In the genomic region with DNA sequence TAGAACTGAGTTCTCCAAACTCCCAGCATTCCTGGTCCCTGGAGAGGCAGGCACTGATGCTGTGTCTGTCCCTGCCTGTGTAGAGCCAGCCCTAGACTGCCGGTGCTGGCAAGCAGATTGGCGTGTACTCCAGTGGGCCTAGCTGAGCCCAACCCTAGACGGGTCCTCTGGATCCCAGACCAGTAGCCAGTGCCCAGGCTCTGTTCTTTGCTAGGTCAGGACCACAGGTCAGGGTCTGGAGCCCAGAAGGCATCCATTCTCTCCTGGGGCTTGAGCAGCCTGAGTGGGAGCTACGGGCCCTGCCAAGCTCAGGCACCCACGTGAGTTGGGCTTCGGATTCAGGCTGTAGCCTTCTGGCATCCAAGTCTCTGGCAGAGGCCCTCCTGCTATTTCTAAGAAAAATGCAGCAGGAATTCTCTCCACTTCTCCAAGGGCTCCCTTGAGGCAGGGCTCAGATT, we compare ENCODE assay signal across 8 mouse cellular contexts. TPM values are rescaled to one million over a fixed set of nuclear protein-coding genes. Genes with fewer than 3 reads are reported as not detected.
DNase-seq lines count a peak whose midpoint lies in the region; ATAC-seq lines count a peak whose summit lies in the region.

No protein-coding gene starts in this region.

- no peaks in the 10 kb centered on the region for H3K27me3 ChIP-seq in embryonic facial prominence, embryonic 14.5 days (replicated peaks; ENCODE audit: control insufficient read depth, insufficient read depth, low read length)
- no peaks in the 10 kb centered on the region for H3K27me3 ChIP-seq in heart, embryonic 11.5 days (ENCODE audit: control insufficient read depth, insufficient read depth, low read length)
- H3K27me3 ChIP-seq in midbrain, embryonic 16.5 days (ENCODE audit: control insufficient read depth, insufficient read depth, low read depth, low read length), result no peaks in the 10 kb centered on the region

- DNase-seq in kidney, postnatal 10 days, result peak; percentile 49
- no peak for DNase-seq in kidney, adult 11 months
- no peak for DNase-seq in embryonic facial prominence, embryonic 14.5 days (ENCODE audit: low spot score)
- peak; percentile 64 to 82 for DNase-seq in layer of hippocampus, postnatal 14 days (ENCODE audit: low spot score in 2 of 2)
- DNase-seq in natural killer cell, adult 2 months (ENCODE audit: low spot score in 2 of 2), result no peak
- DNase-seq in B cell, adult 2 months, result no peak

- peaks cover 63% of the 10 kb centered on the region for H3K36me3 ChIP-seq in embryonic facial prominence, embryonic 14.5 days (ENCODE audit: control insufficient read depth, insufficient read depth, low read length)
- H3K36me3 ChIP-seq in heart, embryonic 11.5 days (ENCODE audit: control insufficient read depth, insufficient read depth, low read length), result no peaks in the 10 kb centered on the region
- peaks cover 5% of the 10 kb centered on the region for H3K36me3 ChIP-seq in midbrain, embryonic 16.5 days (ENCODE audit: control insufficient read depth, insufficient read depth, low read length)

- peak; percentile 10; the same call in 1 of the 2 replicates for ATAC-seq in embryonic facial prominence, embryonic 14.5 days (ENCODE audit: low read depth)
- no peak for ATAC-seq in heart, embryonic 11.5 days (replicated peaks; ENCODE audit: insufficient number of reproducible peaks, low FRiP score, low TSS enrichment)
- ATAC-seq in midbrain, embryonic 16.5 days, result peak; percentile 26; the same call in 1 of the 2 replicates

- no peak overlapping the region for H3K4me3 ChIP-seq in embryonic facial prominence, embryonic 14.5 days (ENCODE audit: low read depth, low read length)
- no peak overlapping the region for H3K4me3 ChIP-seq in heart, embryonic 11.5 days (ENCODE audit: low read depth, low read length)
- H3K4me3 ChIP-seq in midbrain, embryonic 16.5 days (ENCODE audit: low read depth, low read length), result no peak overlapping the region

- H3K9ac ChIP-seq in embryonic facial prominence, embryonic 14.5 days (ENCODE audit: low read depth, low read length), result peak overlapping the region; percentile 28
- no peak overlapping the region for H3K9ac ChIP-seq in heart, embryonic 11.5 days (ENCODE audit: low read depth, low read length)
- no peak overlapping the region for H3K9ac ChIP-seq in midbrain, embryonic 16.5 days (ENCODE audit: low read depth, low read length)

- peaks cover 74% of the 10 kb centered on the region for H3K4me1 ChIP-seq in embryonic facial prominence, embryonic 14.5 days (ENCODE audit: control insufficient read depth, insufficient read depth, low read length)
- H3K4me1 ChIP-seq in heart, embryonic 11.5 days (ENCODE audit: control insufficient read depth, insufficient read depth, low read length), result peaks cover 46% of the 10 kb centered on the region
- peaks cover 54% of the 10 kb centered on the region for H3K4me1 ChIP-seq in midbrain, embryonic 16.5 days (ENCODE audit: control insufficient read depth, insufficient read depth, low read length)

- H3K9me3 ChIP-seq in embryonic facial prominence, embryonic 14.5 days (ENCODE audit: control insufficient read depth, low read length), result no peaks in the 10 kb centered on the region
- no peaks in the 10 kb centered on the region for H3K9me3 ChIP-seq in heart, embryonic 11.5 days (replicated peaks; ENCODE audit: control insufficient read depth, low read length)
- no peaks in the 10 kb centered on the region for H3K9me3 ChIP-seq in midbrain, embryonic 16.5 days (replicated peaks; ENCODE audit: control insufficient read depth, low read length, poor library complexity, severe bottlenecking)

- WGBS in embryonic facial prominence, embryonic 14.5 days, result 12% methylated on average over 6 of the region's 6 CpGs
- 36% methylated on average over 6 of the region's 6 CpGs for WGBS in heart, embryonic 11.5 days (ENCODE audit: insufficient replicate concordance)
- 25% methylated on average over 6 of the region's 6 CpGs for WGBS in midbrain, embryonic 16.5 days

- peak overlapping the region; percentile 74 for H3K27ac ChIP-seq in embryonic facial prominence, embryonic 14.5 days (replicated peaks; ENCODE audit: low read depth, low read length)
- peak overlapping the region; percentile 23; the same call in 1 of the 2 replicates for H3K27ac ChIP-seq in heart, embryonic 11.5 days (ENCODE audit: low read depth, low read length)
- H3K27ac ChIP-seq in midbrain, embryonic 16.5 days (ENCODE audit: low read length), result peak overlapping the region; percentile 36; the same call in 1 of the 2 replicates

- H3K4me2 ChIP-seq in embryonic facial prominence, embryonic 14.5 days (ENCODE audit: low read depth, low read length), result peak overlapping the region; percentile 32
- no peak overlapping the region for H3K4me2 ChIP-seq in heart, embryonic 11.5 days
- peak overlapping the region; percentile 7; the same call in 1 of the 2 replicates for H3K4me2 ChIP-seq in midbrain, embryonic 16.5 days (ENCODE audit: low read length)

RNA-seq across cellular contexts. Expression of a gene that starts 10.1 kb away (rescaled TPM):
- 32.8 and 36.9 TPM in 2 replicates for polyA plus RNA-seq in embryonic facial prominence, embryonic 14.5 days (2014; fragmentation: Nextera tagmentation; extraction: Ambion mirVana)
- polyA plus RNA-seq in heart, embryonic 11.5 days (2014; fragmentation: Nextera tagmentation; extraction: Ambion mirVana), result 4.6 and 5.8 TPM in 2 replicates
- 1 to 10 TPM; 4.3 to 4.8 TPM for total RNA-seq in layer of hippocampus, postnatal 14 days (2021)
- 16.6 and 19.2 TPM in 2 replicates for polyA plus RNA-seq in midbrain, embryonic 16.5 days (2015; fragmentation: Nextera tagmentation; extraction: Ambion mirVana)

RNA-seq across cellular contexts. Expression of a gene that starts 20.6 kb away (rescaled TPM):
- 0.79 and 1.5 TPM in 2 replicates for polyA plus RNA-seq in embryonic facial prominence, embryonic 14.5 days (2014; fragmentation: Nextera tagmentation; extraction: Ambion mirVana)
- 0.42 and 1.2 TPM in 2 replicates for polyA plus RNA-seq in heart, embryonic 11.5 days (2014; fragmentation: Nextera tagmentation; extraction: Ambion mirVana)
- under 1 TPM in 1 of 2 experiments, not detected in 1; 0.60 TPM for total RNA-seq in layer of hippocampus, postnatal 14 days (2021)
- 1.6 and 2.2 TPM in 2 replicates for polyA plus RNA-seq in midbrain, embryonic 16.5 days (2015; fragmentation: Nextera tagmentation; extraction: Ambion mirVana)

RNA-seq across cellular contexts. Expression of a gene that starts 30.8 kb away (rescaled TPM):
- 7.0 and 7.8 TPM in 2 replicates for polyA plus RNA-seq in embryonic facial prominence, embryonic 14.5 days (2014; fragmentation: Nextera tagmentation; extraction: Ambion mirVana)
- 2.8 and 3.3 TPM in 2 replicates for polyA plus RNA-seq in heart, embryonic 11.5 days (2014; fragmentation: Nextera tagmentation; extraction: Ambion mirVana)
- total RNA-seq in layer of hippocampus, postnatal 14 days (2021), result 10 to 100 TPM; 83.3 to 98.4 TPM
- 31.1 and 34.0 TPM in 2 replicates for polyA plus RNA-seq in midbrain, embryonic 16.5 days (2015; fragmentation: Nextera tagmentation; extraction: Ambion mirVana)

Comparison
In these comparisons a context has a peak if more than half of its experiments do, and no peak if none do; other contexts are left out.
1. DNase-seq: peak in kidney, postnatal 10 days (single experiment) and layer of hippocampus, postnatal 14 days (2 of 2); none in kidney, adult 11 months (single experiment), embryonic facial prominence, embryonic 14.5 days (single experiment), natural killer cell, adult 2 months (0 of 2) and B cell, adult 2 months (0 of 2).
2. H3K27ac ChIP-seq: peak in every context shown above with its lines; median percentile 74 in embryonic facial prominence, embryonic 14.5 days; 36 in midbrain, embryonic 16.5 days; 23 in heart, embryonic 11.5 days.